ENCODE assay signal across 18 mouse cellular contexts in genomic region chr7:130650621-130651020, GRCm38 (mm10).
DNase-seq lines count a peak whose midpoint lies in the region; ATAC-seq and TF ChIP-seq lines count a peak whose summit lies in the region.
"Had no signal": no experiment of that assay in that cellular context is flagged by ENCODE, and none has a peak within 500 bp of the region (broad histone marks: within the 10 kb centered on the region; RNA-seq: fewer than 3 reads in every experiment).

No protein-coding gene starts in this region.

- H3K36me3 ChIP-seq in heart, embryonic 13.5 days, result no peaks in the 10 kb centered on the region
- H3K36me3 ChIP-seq in intestine, embryonic 16.5 days (ENCODE audit: control insufficient read depth, insufficient read depth, low read length), result no peaks in the 10 kb centered on the region
- H3K36me3 ChIP-seq in intestine, embryonic 15.5 days, result no peaks in the 10 kb centered on the region
- H3K36me3 ChIP-seq: embryonic facial prominence, embryonic 10.5 days; hindbrain, embryonic 15.5 days had no signal

- H3K27me3 ChIP-seq in heart, embryonic 13.5 days (replicated peaks), result no peaks in the 10 kb centered on the region
- H3K27me3 ChIP-seq in intestine, embryonic 16.5 days (replicated peaks; ENCODE audit: control insufficient read depth, insufficient read depth, low read length), result no peaks in the 10 kb centered on the region
- no peaks in the 10 kb centered on the region for H3K27me3 ChIP-seq in intestine, embryonic 15.5 days (replicated peaks)
- H3K27me3 ChIP-seq: Patski had no signal

- DNase-seq in gastrocnemius, adult 2 months, result peak; percentile 69
- no peak for DNase-seq in gastrocnemius, postnatal 4 days (ENCODE audit: low spot score in 2 of 2)
- DNase-seq in heart, adult 11 months, result no peak
- DNase-seq: adrenal gland, postnatal 14 days; cerebellum, adult 11-12 months; cerebellum, adult 9-11 months; forebrain, postnatal 0 days; heart, adult 18-20 months; heart, postnatal 10 days; kidney, adult 18-20 months had no signal

- WGBS in heart, embryonic 13.5 days, result 79% methylated on average over 5 of the region's 5 CpGs
- WGBS in intestine, embryonic 16.5 days, result 83% methylated on average over 5 of the region's 5 CpGs
- WGBS in intestine, embryonic 15.5 days, result 83% methylated on average over 5 of the region's 5 CpGs

- no peak for ATAC-seq in heart, embryonic 13.5 days (ENCODE audit: extremely low read depth, insufficient number of reproducible peaks, low FRiP score, low TSS enrichment)
- no peak for ATAC-seq in intestine, embryonic 16.5 days
- no peak for ATAC-seq in intestine, embryonic 15.5 days
- ATAC-seq: activated CD4-positive, CD25-positive, alpha-beta regulatory T cell, adult 4 months; forebrain, embryonic 13.5 days; forebrain, postnatal 0 days; Patski had no signal

- intact Hi-C loops in gastrocnemius, adult 2 months (cut with DNase I), result no loop called here

- no peak for TF ChIP-seq CTCF in gastrocnemius, adult 2 months (IDR thresholded peaks at IDR 0.05)

- H3K4me2 ChIP-seq in heart, embryonic 13.5 days, result no peak overlapping the region
- H3K4me2 ChIP-seq in intestine, embryonic 16.5 days (ENCODE audit: low read depth, low read length), result no peak overlapping the region
- no peak overlapping the region for H3K4me2 ChIP-seq in intestine, embryonic 15.5 days (replicated peaks)
- H3K4me2 ChIP-seq: forebrain, embryonic 13.5 days; hindbrain, embryonic 15.5 days had no signal

- no peaks in the 10 kb centered on the region for H3K9me3 ChIP-seq in heart, embryonic 13.5 days
- H3K9me3 ChIP-seq in intestine, embryonic 16.5 days (ENCODE audit: control insufficient read depth, low read length), result no peaks in the 10 kb centered on the region
- no peaks in the 10 kb centered on the region for H3K9me3 ChIP-seq in intestine, embryonic 15.5 days
- H3K9me3 ChIP-seq: embryonic facial prominence, embryonic 10.5 days; forebrain, embryonic 13.5 days; hindbrain, embryonic 15.5 days had no signal

- no peak overlapping the region for H3K4me3 ChIP-seq in gastrocnemius, adult 2 months
- H3K4me3 ChIP-seq in heart, embryonic 13.5 days, result no peak overlapping the region
- H3K4me3 ChIP-seq in intestine, embryonic 16.5 days (ENCODE audit: low read length), result no peak overlapping the region
- H3K4me3 ChIP-seq in intestine, embryonic 15.5 days (replicated peaks), result no peak overlapping the region
- H3K4me3 ChIP-seq: embryonic facial prominence, embryonic 10.5 days; forebrain, embryonic 13.5 days; hindbrain, embryonic 15.5 days had no signal

- peak overlapping the region; percentile 97 for H3K27ac ChIP-seq in gastrocnemius, adult 2 months
- peak overlapping the region; percentile 17; the same call in 1 of the 2 replicates for H3K27ac ChIP-seq in heart, embryonic 13.5 days (replicated peaks)
- no peak overlapping the region for H3K27ac ChIP-seq in intestine, embryonic 16.5 days (ENCODE audit: low read length)
- no peak overlapping the region for H3K27ac ChIP-seq in intestine, embryonic 15.5 days
- H3K27ac ChIP-seq: embryonic facial prominence, embryonic 10.5 days; forebrain, embryonic 13.5 days; hindbrain, embryonic 15.5 days had no signal

- H3K4me1 ChIP-seq in heart, embryonic 13.5 days, result peaks cover 85% of the 10 kb centered on the region
- peaks cover 49% of the 10 kb centered on the region for H3K4me1 ChIP-seq in intestine, embryonic 16.5 days (ENCODE audit: control insufficient read depth, insufficient read depth, low read length)
- H3K4me1 ChIP-seq in intestine, embryonic 15.5 days (replicated peaks), result peaks cover 28% of the 10 kb centered on the region

- peak overlapping the region; percentile 54 for H3K9ac ChIP-seq in heart, embryonic 13.5 days
- 0 out of 2 replicates have a peak overlapping the region, but pooled peaks have one; percentile 18 for H3K9ac ChIP-seq in intestine, embryonic 16.5 days (ENCODE audit: low read depth, low read length)
- no peak overlapping the region for H3K9ac ChIP-seq in intestine, embryonic 15.5 days
- H3K9ac ChIP-seq: forebrain, embryonic 13.5 days; forebrain, postnatal 0 days; hindbrain, embryonic 15.5 days had no signal

Comparison
In these comparisons a context has a peak if more than half of its experiments do, and no peak if none do; other contexts are left out.
1. H3K27ac ChIP-seq: peak in gastrocnemius, adult 2 months (single experiment) and heart, embryonic 13.5 days (single experiment); none in intestine, embryonic 16.5 days (single experiment) and intestine, embryonic 15.5 days (single experiment).